Mouse (Mus musculus) erythroblast, adult 5-6 weeks (primary cell): ENCODE results near the gene Pick1. TPM values are rescaled to one million over a fixed set of nuclear protein-coding genes. Genes with fewer than 3 reads are reported as not detected.

Experiments
- ATAC-seq: replicated peaks from 2 replicates; pipeline ENCODE4 v1.8.0; 2016; ENCODE audit warnings: moderate number of reproducible peaks, mild to moderate bottlenecking, moderate TSS enrichment, inconsistent platforms; ENCODE audit not compliant: poor library complexity, low FRiP score, severe bottlenecking
- total RNA-seq, 2 experiments: library from RNA; stranded (forward) in 1 of 2; stranded (reverse) in 1 of 2; fragments of 150-400 nt in 1 of 2; fragments of 200-764, 138-1000 nt in 1 of 2; gene quantifications; 2 replicates each; pipeline versions ENCODE4 v1.2.3 to v1.2.4; 2015 to 2017; ENCODE audit warnings: low replicate concordance in 2 of 2

Gene Pick1
- total RNA-seq (2015; ENCODE audit: low replicate concordance): 1.3 TPM in 1 of 2 replicates, not detected in the other
- total RNA-seq (2017; ENCODE audit: low replicate concordance): 1.3 and 4.9 TPM in 2 replicates

- peak; percentile 86 for ATAC-seq
Measured at GRCm38 (mm10) chr15:79229058-79229821, at the start of gene Pick1, which contains the start of gene Gm49486. Gene Pick1 (plus strand): TSS chr15:79229173. Gene Gm49486 (plus strand): TSS chr15:79229391.

- ATAC-seq: no peak
Measured at GRCm38 (mm10) chr15:79185213-79185612, 43.8 kb upstream of the Pick1 start.

- no peak for ATAC-seq
Measured at GRCm38 (mm10) chr15:79187819-79188218, 41.2 kb upstream of the Pick1 start.

- no peak for ATAC-seq
Measured at GRCm38 (mm10) chr15:79191426-79191825, 37.5 kb upstream of the Pick1 start.

GRCm38 (mm10) chr15:79192450-79192849 lies 36.5 kb upstream of the Pick1 start:
- no peak for ATAC-seq

GRCm38 (mm10) chr15:79192885-79193845 lies 35.8 kb upstream of the Pick1 start:
- ATAC-seq: 0 out of 2 replicates have a peak, but pooled peaks have one; percentile 16

GRCm38 (mm10) chr15:79194048-79194447 lies 34.9 kb upstream of the Pick1 start:
- no peak for ATAC-seq

GRCm38 (mm10) chr15:79194946-79195345 lies 34.0 kb upstream of the Pick1 start:
- ATAC-seq: no peak

- no peak for ATAC-seq
Measured at GRCm38 (mm10) chr15:79195492-79195891, 33.5 kb upstream of the Pick1 start.

GRCm38 (mm10) chr15:79199390-79199976 lies 29.5 kb upstream of the Pick1 start:
- no peak for ATAC-seq

GRCm38 (mm10) chr15:79201491-79202150 lies 27.4 kb upstream of the Pick1 start:
- no peak for ATAC-seq

- no peak for ATAC-seq
Measured at GRCm38 (mm10) chr15:79202575-79202974, 26.4 kb upstream of the Pick1 start.

- no peak for ATAC-seq
Measured at GRCm38 (mm10) chr15:79208211-79208610, 20.8 kb upstream of the Pick1 start.

GRCm38 (mm10) chr15:79208758-79209439 lies 20.1 kb upstream of the Pick1 start:
- no peak for ATAC-seq

- ATAC-seq: no peak
Measured at GRCm38 (mm10) chr15:79210357-79210756, 18.6 kb upstream of the Pick1 start.

GRCm38 (mm10) chr15:79212750-79213446 lies 16.1 kb upstream of the Pick1 start:
- ATAC-seq: no peak

- no peak for ATAC-seq
Measured at GRCm38 (mm10) chr15:79213591-79213990, 15.4 kb upstream of the Pick1 start.

- no peak for ATAC-seq
Measured at GRCm38 (mm10) chr15:79216191-79216590, 12.8 kb upstream of the Pick1 start.
